Mouse (Mus musculus) MEL (cell line): ENCODE measurements around the gene Cdh23.

Experiments used
- CTCF ChIP-seq, 3 experiments: IDR thresholded peaks in 2 of 3; conservative IDR thresholded peaks in 1 of 3; 2 replicates each; pipeline ENCODE4 v1.5.1; 2011 to 2012; ENCODE audit warnings: low read length in 3 of 3, low read depth in 2 of 3, mild to moderate bottlenecking in 2 of 3, improper control_type of control experiment in 1 of 3, inconsistent platforms in 1 of 3, mixed read lengths in 1 of 3, moderate library complexity in 1 of 3; ENCODE audit not compliant: control insufficient read depth in 1 of 3, insufficient read depth in 1 of 3, poor library complexity in 1 of 3, severe bottlenecking in 1 of 3
- HCFC1 ChIP-seq: IDR thresholded peaks from 2 replicates; pipeline ENCODE4 v1.6.1; 2012; ENCODE audit warnings: low read depth, mild to moderate bottlenecking, inconsistent platforms, low read length, improper control_type of control experiment, moderate library complexity
- MAFK ChIP-seq: IDR thresholded peaks from 2 replicates; pipeline ENCODE4 v1.6.1; 2011; ENCODE audit warnings: low read depth, mild to moderate bottlenecking, low read length, improper control_type of control experiment, borderline replicate concordance
- RCOR1 ChIP-seq: IDR thresholded peaks from 2 replicates; pipeline ENCODE4 v1.6.1; 2012; ENCODE audit warnings: low read depth, mild to moderate bottlenecking, inconsistent platforms, low read length, improper control_type of control experiment

- TF ChIP-seq MAFK (no peak), HCFC1 (no peak), CTCF (IDR thresholded peaks at IDR 0.05 in 2 of 3, conservative IDR thresholded peaks at IDR 0.05 in 1 of 3; ENCODE audit: control insufficient read depth in 1 of 3, insufficient read depth in 1 of 3, low read depth in 2 of 3, low read length in 3 of 3, poor library complexity in 1 of 3, severe bottlenecking in 1 of 3) (no peak), RCOR1 (peak; percentile 57; the same call in 1 of the 2 replicates)
Measured at GRCm38 (mm10) chr10:60292209-60292608, 404.1 kb downstream of the Cdh23 start.
